Mouse (Mus musculus): ENCODE measurements around the gene Rfc1.

DNA sequence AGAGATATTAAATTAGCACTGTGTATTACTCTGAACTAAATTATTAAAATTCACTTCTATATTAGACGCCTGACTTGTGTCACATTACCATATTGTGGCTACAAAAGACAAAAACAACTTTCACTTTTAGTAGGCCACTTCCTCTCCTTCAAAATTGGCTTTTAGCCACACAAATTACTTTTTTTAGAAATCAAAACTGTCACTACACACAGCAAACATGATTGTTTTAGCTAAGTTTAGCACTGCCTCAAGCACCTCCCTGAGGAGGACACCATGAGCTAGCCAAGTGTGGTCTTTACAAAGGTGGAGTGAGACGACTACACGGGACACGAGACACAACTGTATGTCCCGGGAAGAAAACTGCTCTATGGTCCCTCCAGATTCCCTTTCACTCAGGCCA, 9.3 kb downstream of the Rfc1 start:
- no peak for TF ChIP-seq CTCF (IDR thresholded peaks at IDR 0.05; ENCODE audit: control insufficient read depth, insufficient read depth, low read length)
- no peak for TF ChIP-seq POLR2A (IDR thresholded peaks at IDR 0.05; ENCODE audit: borderline replicate concordance, control insufficient read depth, low read depth, low read length)

All from bone marrow, adult 2 months (tissue).